20 mouse cellular contexts compared by ENCODE assay signal in genomic region chr2:130439840-130440480, GRCm38 (mm10). TPM values are rescaled to one million over a fixed set of nuclear protein-coding genes. Genes with fewer than 3 reads are reported as not detected.
A peak's percentile ranks its signal among the peaks of the same experiment; 100 is the strongest.
DNase-seq lines count a peak whose midpoint lies in the region; ATAC-seq lines count a peak whose summit lies in the region.
"Had no signal": no experiment of that assay in that cellular context is flagged by ENCODE, and none has a peak within 500 bp of the region (broad histone marks: within the 10 kb centered on the region; RNA-seq: fewer than 3 reads in every experiment).

No protein-coding gene starts in this region.

- peak overlapping the region; percentile 7; the same call in 1 of the 2 replicates for H3K9ac ChIP-seq in liver, embryonic 12.5 days
- no peak overlapping the region for H3K9ac ChIP-seq in liver, embryonic 16.5 days (ENCODE audit: low read depth, low read length)
- H3K9ac ChIP-seq: embryonic facial prominence, embryonic 12.5 days; forebrain, embryonic 13.5 days; forebrain, embryonic 15.5 days; forebrain, postnatal 0 days had no signal

- no peaks in the 10 kb centered on the region for H3K9me3 ChIP-seq in liver, embryonic 12.5 days (replicated peaks)
- no peaks in the 10 kb centered on the region for H3K9me3 ChIP-seq in liver, embryonic 16.5 days (replicated peaks; ENCODE audit: control insufficient read depth, low read length)
- H3K9me3 ChIP-seq: embryonic facial prominence, embryonic 10.5 days; embryonic facial prominence, embryonic 12.5 days; forebrain, embryonic 13.5 days; forebrain, embryonic 15.5 days had no signal

- peak; percentile 43 to 50 for DNase-seq in cerebellum, postnatal 14 days
- DNase-seq in cerebellum, adult 11-12 months = no peak
- DNase-seq in liver = no peak
- DNase-seq: adrenal gland, adult 8-10 months; adrenal gland, postnatal 14 days; adrenal gland, postnatal 36 days; cerebellum, adult 9-10 months; forebrain, postnatal 0 days had no signal

- no peaks in the 10 kb centered on the region for H3K27me3 ChIP-seq in liver, embryonic 12.5 days (replicated peaks)
- H3K27me3 ChIP-seq in liver, embryonic 16.5 days (ENCODE audit: control insufficient read depth, insufficient read depth, low read depth, low read length) = no peaks in the 10 kb centered on the region
- H3K27me3 ChIP-seq: embryonic facial prominence, embryonic 12.5 days; forebrain, embryonic 13.5 days; forebrain, embryonic 15.5 days had no signal

- ATAC-seq in liver, embryonic 12.5 days = peak; percentile 54
- ATAC-seq in liver, embryonic 16.5 days (ENCODE audit: low read depth) = 0 out of 2 replicates have a peak, but pooled peaks have one; percentile 19
- ATAC-seq in activated CD4-positive, CD25-positive, alpha-beta regulatory T cell, adult 4 months = no peak
- ATAC-seq: forebrain, embryonic 13.5 days; forebrain, embryonic 15.5 days; forebrain, postnatal 0 days had no signal

- H3K4me2 ChIP-seq in liver, embryonic 12.5 days = no peak overlapping the region
- no peak overlapping the region for H3K4me2 ChIP-seq in liver, embryonic 16.5 days (ENCODE audit: low read depth, low read length)
- H3K4me2 ChIP-seq: embryonic facial prominence, embryonic 12.5 days; forebrain, embryonic 13.5 days; forebrain, embryonic 15.5 days had no signal

- H3K27ac ChIP-seq in liver, embryonic 12.5 days = no peak overlapping the region
- H3K27ac ChIP-seq in liver, embryonic 16.5 days (ENCODE audit: low read length) = no peak overlapping the region
- H3K27ac ChIP-seq: embryonic facial prominence, embryonic 10.5 days; embryonic facial prominence, embryonic 12.5 days; forebrain, embryonic 13.5 days; forebrain, embryonic 15.5 days had no signal

- WGBS in liver, embryonic 12.5 days (ENCODE audit: insufficient replicate concordance) = 73% methylated on average over 4 of the region's 4 CpGs
- WGBS in liver, embryonic 16.5 days (ENCODE audit: insufficient replicate concordance) = 69% methylated on average over 4 of the region's 4 CpGs

- H3K4me3 ChIP-seq in liver, embryonic 12.5 days = no peak overlapping the region
- H3K4me3 ChIP-seq in liver, embryonic 16.5 days (ENCODE audit: low read depth, low read length) = no peak overlapping the region
- H3K4me3 ChIP-seq: embryonic facial prominence, embryonic 10.5 days; embryonic facial prominence, embryonic 12.5 days; forebrain, embryonic 13.5 days; forebrain, embryonic 15.5 days had no signal

- H3K36me3 ChIP-seq in liver, embryonic 12.5 days = peaks cover 79% of the 10 kb centered on the region
- peaks cover 40% of the 10 kb centered on the region for H3K36me3 ChIP-seq in liver, embryonic 16.5 days (ENCODE audit: control insufficient read depth, insufficient read depth)

- H3K4me1 ChIP-seq in liver, embryonic 12.5 days = peaks cover 36% of the 10 kb centered on the region
- peaks cover 12% of the 10 kb centered on the region for H3K4me1 ChIP-seq in liver, embryonic 16.5 days (ENCODE audit: control insufficient read depth, low read depth, low read length)
- H3K4me1 ChIP-seq: embryonic facial prominence, embryonic 10.5 days; embryonic facial prominence, embryonic 12.5 days; forebrain, embryonic 13.5 days; forebrain, embryonic 15.5 days had no signal

RNA-seq across cellular contexts. Expression of gene Ptpra, which starts 10.1 kb away (rescaled TPM):
- 51.3 and 57.7 TPM in 2 replicates for polyA plus RNA-seq in liver, embryonic 12.5 days (2016; fragmentation: Nextera tagmentation; extraction: Ambion mirVana)
- polyA plus RNA-seq in liver, embryonic 16.5 days (2015; fragmentation: Nextera tagmentation; extraction: Ambion mirVana) = 26.7 and 29.6 TPM in 2 replicates
- polyA plus RNA-seq in activated CD4-positive, CD25-positive, alpha-beta regulatory T cell, adult 4 months (2017; shearing (Covaris generic)) = 10 to 100 TPM; 58.1 to 69.6 TPM

RNA-seq across cellular contexts. Expression of gene Pced1a, which starts 15.5 kb away (rescaled TPM):
- 5.2 and 5.7 TPM in 2 replicates for polyA plus RNA-seq in liver, embryonic 12.5 days (2016; fragmentation: Nextera tagmentation; extraction: Ambion mirVana)
- polyA plus RNA-seq in liver, embryonic 16.5 days (2015; fragmentation: Nextera tagmentation; extraction: Ambion mirVana) = 3.2 and 3.8 TPM in 2 replicates
- polyA plus RNA-seq in activated CD4-positive, CD25-positive, alpha-beta regulatory T cell, adult 4 months (2017; shearing (Covaris generic)) = 10 to 100 TPM; 11.6 to 18.4 TPM

RNA-seq across cellular contexts. Expression of gene Vps16, which starts 15.8 kb away (rescaled TPM):
- polyA plus RNA-seq in liver, embryonic 12.5 days (2016; fragmentation: Nextera tagmentation; extraction: Ambion mirVana) = 54.9 and 64.5 TPM in 2 replicates
- polyA plus RNA-seq in liver, embryonic 16.5 days (2015; fragmentation: Nextera tagmentation; extraction: Ambion mirVana) = 33.0 and 39.3 TPM in 2 replicates
- polyA plus RNA-seq in activated CD4-positive, CD25-positive, alpha-beta regulatory T cell, adult 4 months (2017; shearing (Covaris generic)) = 100 to 1,000 TPM; 132 to 174 TPM

RNA-seq across cellular contexts. Expression of gene Tmem239, which starts 33.7 kb away (rescaled TPM):
- not detected in 2 replicates for polyA plus RNA-seq in liver, embryonic 12.5 days (2016; fragmentation: Nextera tagmentation; extraction: Ambion mirVana)
- not detected in 2 replicates for polyA plus RNA-seq in liver, embryonic 16.5 days (2015; fragmentation: Nextera tagmentation; extraction: Ambion mirVana)
- not detected for polyA plus RNA-seq in activated CD4-positive, CD25-positive, alpha-beta regulatory T cell, adult 4 months (2017; shearing (Covaris generic))
- polyA plus RNA-seq: cortical plate, adult 2 months; embryonic facial prominence, embryonic 10.5 days; embryonic facial prominence, embryonic 14.5 days; forebrain, embryonic 11.5 days; forebrain, embryonic 13.5 days; forebrain, embryonic 15.5 days; frontal cortex, adult 2 months had no signal

RNA-seq across cellular contexts. Expression of gene 1700020A23Rik, which starts 34.9 kb away (rescaled TPM):
- polyA plus RNA-seq in liver, embryonic 12.5 days (2016; fragmentation: Nextera tagmentation; extraction: Ambion mirVana) = not detected in 2 replicates
- polyA plus RNA-seq in liver, embryonic 16.5 days (2015; fragmentation: Nextera tagmentation; extraction: Ambion mirVana) = not detected in 2 replicates
- not detected for polyA plus RNA-seq in activated CD4-positive, CD25-positive, alpha-beta regulatory T cell, adult 4 months (2017; shearing (Covaris generic))
- polyA plus RNA-seq: C2C12; cortical plate, adult 2 months; embryonic facial prominence, embryonic 10.5 days; embryonic facial prominence, embryonic 12.5 days; embryonic facial prominence, embryonic 14.5 days; forebrain, embryonic 11.5 days; frontal cortex, adult 2 months had no signal

Comparison
In these comparisons a context has a peak if more than half of its experiments do, and no peak if none do; other contexts are left out.
1. DNase-seq: peak in cerebellum, postnatal 14 days (2 of 2); none in cerebellum, adult 11-12 months (single experiment) and liver (single experiment).